Mouse (Mus musculus) liver, adult 2 months (tissue): ENCODE measurements around the gene Acvrl1. TPM values are rescaled to one million over a fixed set of nuclear protein-coding genes. Genes with fewer than 3 reads are reported as not detected.
A peak's percentile ranks its signal among the peaks of the same experiment; 100 is the strongest.

Source experiments
- DNase-seq: peaks from one replicate; pipeline ENCODE4 v3.0.0-alpha.2; 2011; ENCODE audit warnings: low read depth, low spot score; ENCODE audit errors: extremely low read depth
- H3K27ac ChIP-seq: fragments of 200-500 bp; replicated peaks from 2 replicates; pipeline ENCODE4 v1.5.1; 2012; ENCODE audit warnings: low read depth, mild to moderate bottlenecking, control low read depth, inconsistent platforms, low read length; ENCODE audit not compliant: insufficient read depth
- H3K27me3 ChIP-seq: fragments of 200-500 bp; 2 replicates; pipeline ENCODE4 v1.6.1; 2012; ENCODE audit warnings: mild to moderate bottlenecking, moderate library complexity, low read length, inconsistent platforms; ENCODE audit not compliant: control insufficient read depth, insufficient read depth
- H3K36me3 ChIP-seq: fragments of 200-500 bp; 2 replicates; pipeline ENCODE4 v1.6.1; 2012; ENCODE audit warnings: low read length, inconsistent platforms; ENCODE audit not compliant: control insufficient read depth, insufficient read depth
- H3K4me1 ChIP-seq: fragments of 200-500 bp; 2 replicates; pipeline ENCODE4 v1.6.1; 2011; ENCODE audit warnings: low read length; ENCODE audit not compliant: control insufficient read depth, insufficient read depth
- H3K4me3 ChIP-seq: fragments of 200-500 bp; 2 replicates; pipeline ENCODE4 v1.5.1; 2011; ENCODE audit warnings: low read depth, mild to moderate bottlenecking, control low read depth, low read length, moderate library complexity; ENCODE audit not compliant: insufficient read depth
- H3K79me2 ChIP-seq: fragments of 200-500 bp; 2 replicates; pipeline ENCODE4 v1.6.1; 2012; ENCODE audit warnings: inconsistent platforms, mild to moderate bottlenecking, low read length, moderate library complexity; ENCODE audit not compliant: control insufficient read depth, insufficient read depth
- H3K9ac ChIP-seq: fragments of 200-500 bp; 2 replicates; pipeline ENCODE4 v1.6.1; 2012; ENCODE audit warnings: low read depth, mild to moderate bottlenecking, control low read depth, inconsistent platforms, low read length
- CTCF ChIP-seq: fragments of 200-500 bp; IDR thresholded peaks from 2 replicates; pipeline ENCODE4 v1.5.1; 2011; ENCODE audit warnings: low read depth, low read length, control low read depth
- POLR2A ChIP-seq: fragments of 200-500 bp; IDR thresholded peaks from 2 replicates; pipeline ENCODE4 v1.6.1; 2011; ENCODE audit warnings: low read length, control low read depth; ENCODE audit not compliant: insufficient read depth; ENCODE audit errors: extremely low read depth
- WGBS: fragments of 180-500 bp; shearing (Covaris S2); methylation state at CpG from one replicate; pipeline ENCODE4 v1.1.7; 2018; 5-methylcytosine and 5-hydroxymethylcytosine counted together
- polyA plus RNA-seq: library from polyadenylated mRNA; depleted of rRNA; stranded (reverse); fragments of >200 nt; gene quantifications from 2 replicates; pipeline ENCODE4 v1.2.3, GENCODE M21; 2012
- total RNA-seq: library from RNA; depleted of rRNA; stranded (reverse); fragments of >200 nt; gene quantifications from 2 replicates; pipeline ENCODE4 v1.2.3, GENCODE M21; 2014

Acvrl1 gene
- total and polyA plus RNA-seq, 2 experiments, result 3.0 to 4.0 TPM

DNA sequence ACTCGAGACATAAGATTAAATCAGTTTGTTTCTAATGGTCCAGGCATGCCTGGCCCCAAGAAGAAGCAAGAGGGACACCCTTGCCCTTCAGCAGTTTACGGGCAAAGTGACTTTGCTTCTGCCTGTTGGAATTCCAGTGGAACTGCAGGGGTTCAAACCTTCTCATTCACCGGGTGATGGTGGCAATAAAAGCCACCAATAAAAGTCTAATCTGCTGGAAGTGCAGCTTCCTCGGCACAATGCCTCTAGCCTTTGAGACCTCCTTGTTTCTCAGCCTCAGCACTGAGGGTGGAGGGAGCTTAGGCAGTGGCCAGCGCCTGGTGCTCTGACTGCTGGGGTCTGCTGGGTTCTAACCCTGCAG is 52.8 kb downstream of the Acvrl1 start:
- TF ChIP-seq CTCF (no peak), POLR2A (no peak)
- H3K79me2 ChIP-seq, result peaks cover 27% of the 10 kb centered on the region; the same call in 1 of the 2 replicates
- no peaks in the 10 kb centered on the region for H3K27me3 ChIP-seq
- peaks cover 13% of the 10 kb centered on the region for H3K4me1 ChIP-seq
- no peaks in the 10 kb centered on the region for H3K36me3 ChIP-seq
- no peak overlapping the region for H3K4me3 ChIP-seq
- no peak overlapping the region for H3K9ac ChIP-seq
- 77% methylated on average over 5 of the region's 5 CpGs for WGBS
- H3K27ac ChIP-seq, result no peak overlapping the region
- DNase-seq, result no peak

DNA sequence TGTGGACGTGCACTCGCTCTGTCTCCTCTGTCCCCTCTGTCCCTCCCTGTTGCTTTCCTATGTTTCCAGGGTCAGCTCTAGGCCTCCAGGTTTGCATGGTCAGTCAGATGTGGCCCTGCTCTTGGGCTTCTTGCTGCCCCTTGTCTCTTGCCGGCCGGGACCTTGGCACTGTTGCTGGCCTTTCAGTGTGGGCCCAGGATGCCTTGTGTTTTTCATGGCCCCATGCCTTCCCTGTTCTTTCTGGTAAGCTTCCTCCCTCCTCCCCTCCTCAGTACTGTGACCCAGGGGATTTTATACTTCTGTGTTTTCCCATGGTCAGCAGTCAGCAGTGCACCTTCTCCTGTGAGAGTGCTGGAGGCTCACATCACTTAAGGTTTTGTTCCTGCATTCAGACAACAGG is 53.2 kb downstream of the Acvrl1 start:
- no peak overlapping the region for H3K27ac ChIP-seq
- no peaks in the 10 kb centered on the region for H3K36me3 ChIP-seq
- TF ChIP-seq CTCF (no peak), POLR2A (no peak)
- DNase-seq, result no peak
- 65% methylated on average over 4 of the region's 4 CpGs for WGBS
- no peak overlapping the region for H3K4me3 ChIP-seq
- no peak overlapping the region for H3K9ac ChIP-seq
- H3K79me2 ChIP-seq, result peaks cover 27% of the 10 kb centered on the region; the same call in 1 of the 2 replicates
- H3K27me3 ChIP-seq, result no peaks in the 10 kb centered on the region
- peaks cover 9% of the 10 kb centered on the region for H3K4me1 ChIP-seq

DNA sequence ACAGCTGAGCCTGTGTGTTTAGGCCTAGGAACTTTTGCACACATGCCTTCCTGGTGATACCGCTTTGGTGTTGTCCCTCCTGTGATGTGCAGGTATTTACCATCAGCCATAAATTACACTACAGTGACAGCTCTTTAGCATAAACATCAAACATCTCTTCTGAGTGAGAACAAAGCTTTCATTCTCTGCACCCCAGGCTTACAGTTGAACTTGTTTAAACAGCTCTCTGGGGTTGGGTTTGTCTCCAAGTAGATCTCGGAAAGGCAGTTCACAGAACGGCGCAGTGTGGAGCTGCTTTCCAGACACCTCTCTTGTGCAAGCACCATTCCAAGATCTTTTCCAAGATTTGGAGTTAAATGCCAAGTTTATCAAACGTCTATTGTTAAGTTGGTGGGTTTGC is 54.4 kb downstream of the Acvrl1 start:
- Histone ChIP-seq H3K4me3 (no peak overlapping the region), H3K27me3 (no peaks in the 10 kb centered on the region), H3K79me2 (peaks cover 23% of the 10 kb centered on the region; the same call in 1 of the 2 replicates), H3K27ac (no peak overlapping the region), H3K36me3 (no peaks in the 10 kb centered on the region), H3K9ac (no peak overlapping the region), H3K4me1 (peaks cover 4% of the 10 kb centered on the region; the same call in 1 of the 2 replicates)
- TF ChIP-seq POLR2A (no peak), CTCF (no peak)
- 72% methylated on average over 5 of the region's 5 CpGs for WGBS
- DNase-seq, result no peak

DNA sequence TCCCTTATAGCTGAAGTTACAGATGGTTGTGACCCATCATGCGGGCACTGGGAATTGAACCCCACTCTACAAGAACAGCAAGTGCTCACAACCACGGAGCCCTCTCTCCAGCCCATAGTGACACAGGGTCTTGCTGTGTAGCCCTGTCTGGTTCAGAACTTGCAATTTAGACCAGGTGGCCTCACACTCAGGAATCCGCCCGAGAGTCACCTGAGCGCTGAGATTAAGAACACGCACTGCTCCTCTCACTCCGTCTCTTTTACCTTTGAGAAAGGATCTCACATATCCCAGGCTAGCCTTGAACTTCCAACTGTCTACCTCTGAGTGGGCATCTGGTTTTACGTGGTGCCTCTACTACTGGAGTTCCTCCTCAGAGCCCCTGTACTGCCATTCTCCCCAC is 56.0 kb downstream of the Acvrl1 start:
- Histone ChIP-seq H3K27me3 (no peaks in the 10 kb centered on the region), H3K9ac (no peak overlapping the region), H3K4me3 (no peak overlapping the region), H3K36me3 (no peaks in the 10 kb centered on the region), H3K4me1 (peaks cover 4% of the 10 kb centered on the region; the same call in 1 of the 2 replicates), H3K27ac (no peak overlapping the region), H3K79me2 (peaks cover 19% of the 10 kb centered on the region; the same call in 1 of the 2 replicates)
- TF ChIP-seq POLR2A, result no peak
- TF ChIP-seq CTCF, result no peak
- 98% methylated on average over 8 of the region's 8 CpGs for WGBS
- DNase-seq, result no peak

DNA sequence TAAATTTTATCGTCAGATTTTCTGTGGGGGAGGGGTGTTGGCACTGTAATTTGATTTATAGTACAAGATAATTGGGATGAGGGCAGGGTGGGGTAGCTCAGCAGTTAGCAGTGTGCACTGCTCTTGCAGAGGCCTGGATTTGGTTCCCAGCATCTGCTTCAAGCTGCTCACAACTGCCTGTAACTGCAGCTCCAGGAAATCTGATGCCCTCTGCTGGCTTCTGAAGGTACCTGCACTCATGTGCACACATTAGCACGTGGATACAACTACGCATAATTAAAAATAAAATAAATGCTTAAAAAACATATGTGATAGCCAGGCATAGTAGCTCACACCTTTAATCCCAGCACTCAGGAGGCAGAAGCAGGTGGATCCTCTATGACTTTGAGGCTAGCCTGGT is 57.2 kb downstream of the Acvrl1 start:
- Histone ChIP-seq H3K9ac (no peak overlapping the region), H3K79me2 (peaks cover 13% of the 10 kb centered on the region; the same call in 1 of the 2 replicates), H3K4me3 (no peak overlapping the region), H3K27ac (no peak overlapping the region), H3K36me3 (no peaks in the 10 kb centered on the region), H3K4me1 (peaks cover 13% of the 10 kb centered on the region), H3K27me3 (no peaks in the 10 kb centered on the region)
- no peak for DNase-seq
- 0 out of 2 replicates have a peak, but pooled peaks have one; percentile 5 for TF ChIP-seq CTCF
- TF ChIP-seq POLR2A, result no peak
- WGBS, result 95% methylated on average over 3 of the region's 3 CpGs

DNA sequence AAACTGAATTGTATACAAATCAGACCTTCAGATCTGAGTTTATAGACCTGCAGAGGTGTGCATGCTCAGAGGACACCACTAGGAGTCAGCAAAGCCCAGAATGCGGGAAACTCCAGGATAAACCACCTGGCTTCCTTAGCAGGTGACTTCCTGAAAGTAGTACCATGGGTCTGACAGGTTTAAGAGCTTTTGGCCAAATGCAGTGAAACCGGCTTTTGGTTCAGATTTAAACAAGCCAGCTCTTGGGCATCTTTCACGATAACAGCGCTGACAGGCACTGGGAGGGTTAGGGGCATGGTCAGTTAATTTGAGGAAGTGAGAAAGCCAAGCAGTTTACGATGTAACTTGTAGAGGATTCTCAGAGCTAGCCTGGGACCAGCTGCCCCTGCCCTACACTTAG is 59.6 kb downstream of the Acvrl1 start:
- Histone ChIP-seq H3K9ac (no peak overlapping the region), H3K27ac (no peak overlapping the region), H3K79me2 (peaks cover 8% of the 10 kb centered on the region; the same call in 1 of the 2 replicates), H3K4me3 (no peak overlapping the region), H3K4me1 (peaks cover 16% of the 10 kb centered on the region), H3K27me3 (no peaks in the 10 kb centered on the region), H3K36me3 (no peaks in the 10 kb centered on the region)
- TF ChIP-seq CTCF (no peak; the same call in 1 of the 2 replicates), POLR2A (no peak)
- 92% methylated on average over 5 of the region's 5 CpGs for WGBS
- DNase-seq, result no peak
